Mouse (Mus musculus) bone marrow, adult 2 months (tissue): ENCODE results near the gene Dnah7a. TPM values are rescaled to one million over a fixed set of nuclear protein-coding genes. Genes with fewer than 3 reads are reported as not detected.
"Not testable (repeated sequence)": the region's sequence is repeated elsewhere in the genome, so short reads cannot be mapped to it uniquely, and the experiment has no call there.

Source experiments
- H3K27ac ChIP-seq: fragments of 200-500 bp; 2 replicates; pipeline ENCODE4 v1.5.1; 2012; ENCODE audit warnings: low read depth, mild to moderate bottlenecking, control low read depth, inconsistent platforms, low read length; ENCODE audit not compliant: control insufficient read depth, poor library complexity, insufficient read depth
- H3K4me1 ChIP-seq: fragments of 200-500 bp; 2 replicates; pipeline ENCODE4 v1.6.1; 2011; ENCODE audit warnings: low read length; ENCODE audit not compliant: control insufficient read depth, insufficient read depth
- H3K4me3 ChIP-seq: fragments of 200-500 bp; replicated peaks from 2 replicates; pipeline ENCODE3; 2011; ENCODE audit warnings: mild to moderate bottlenecking, low read depth, low read length, control low read depth; ENCODE audit not compliant: control insufficient read depth
- CTCF ChIP-seq: fragments of 200-500 bp; IDR thresholded peaks from 2 replicates; pipeline ENCODE4 v1.5.1; 2011; ENCODE audit warnings: low read length, control low read depth; ENCODE audit not compliant: control insufficient read depth, insufficient read depth
- POLR2A ChIP-seq: fragments of 200-500 bp; IDR thresholded peaks from 2 replicates; pipeline ENCODE4 v1.6.1; 2011; ENCODE audit warnings: low read depth, mild to moderate bottlenecking, control low read depth, low read length, borderline replicate concordance; ENCODE audit not compliant: control insufficient read depth
- WGBS: fragments of 180-500 bp; shearing (Covaris S2); methylation state at CpG from one replicate; pipeline ENCODE4 v1.1.7; 2018; 5-methylcytosine and 5-hydroxymethylcytosine counted together
- polyA plus RNA-seq: library from polyadenylated mRNA; stranded (reverse); fragments of >200 nt; gene quantifications from 2 replicates; pipeline ENCODE4 v1.2.4, GENCODE M21; 2011; ENCODE audit warnings: low replicate concordance; ENCODE audit not compliant: missing spikeins, insufficient read depth, insufficient read length

The Dnah7a gene
- polyA plus RNA-seq, 1 experiment: 0.25 TPM

GRCm38 (mm10) chr1:53405803-53406325, 300.7 kb downstream of the Dnah7a start:
- Histone ChIP-seq H3K4me3 (no peak overlapping the region), H3K27ac (no peak overlapping the region), H3K4me1 (no peaks in the 10 kb centered on the region)
- WGBS: 45% methylated on average over 3 of the region's 3 CpGs
- no peak for TF ChIP-seq POLR2A

DNA sequence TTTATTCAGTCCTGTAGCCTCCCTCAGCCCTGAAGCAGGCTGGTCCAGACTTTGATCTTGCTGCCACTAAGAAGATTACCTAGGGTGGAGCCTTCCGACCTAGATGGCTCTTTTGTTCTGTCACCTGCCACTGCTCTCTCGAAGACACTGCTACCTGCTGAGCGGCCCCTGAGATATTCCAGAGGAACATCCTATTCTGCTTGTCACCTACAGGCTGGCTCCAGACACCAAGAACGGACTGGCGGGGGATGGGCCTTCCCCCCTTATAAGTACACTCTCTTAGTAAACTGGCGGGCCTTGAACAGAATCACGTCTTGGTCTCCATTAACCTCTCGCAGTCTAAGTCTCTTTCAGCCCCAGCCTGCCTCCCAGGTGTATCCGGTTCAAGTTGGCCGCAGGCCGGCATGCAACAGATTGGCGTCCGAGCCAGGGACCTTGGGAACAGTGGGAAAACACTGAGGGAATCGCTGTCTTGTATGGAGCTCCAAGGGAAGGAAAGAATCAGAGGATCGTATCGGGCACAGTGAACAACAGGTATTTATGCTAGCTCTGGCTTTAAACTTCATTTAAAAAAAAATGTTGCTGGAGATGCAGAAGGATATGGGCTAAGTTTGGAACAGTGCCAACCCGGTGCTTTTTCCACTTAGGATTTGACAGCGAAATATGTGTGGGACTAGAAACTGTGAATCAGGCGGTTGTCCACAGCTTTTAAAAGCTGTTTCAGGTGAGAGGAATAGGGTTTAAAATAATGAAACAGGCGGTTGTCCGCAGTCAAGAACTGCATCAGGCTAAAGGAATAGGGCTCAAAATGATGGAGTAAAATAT, 312.4 kb downstream of the Dnah7a start:
- H3K4me3 ChIP-seq, H3K4me1 ChIP-seq, H3K27ac ChIP-seq: not testable (repeated sequence)
- WGBS: 61% methylated on average over 21 of the region's 21 CpGs

DNA sequence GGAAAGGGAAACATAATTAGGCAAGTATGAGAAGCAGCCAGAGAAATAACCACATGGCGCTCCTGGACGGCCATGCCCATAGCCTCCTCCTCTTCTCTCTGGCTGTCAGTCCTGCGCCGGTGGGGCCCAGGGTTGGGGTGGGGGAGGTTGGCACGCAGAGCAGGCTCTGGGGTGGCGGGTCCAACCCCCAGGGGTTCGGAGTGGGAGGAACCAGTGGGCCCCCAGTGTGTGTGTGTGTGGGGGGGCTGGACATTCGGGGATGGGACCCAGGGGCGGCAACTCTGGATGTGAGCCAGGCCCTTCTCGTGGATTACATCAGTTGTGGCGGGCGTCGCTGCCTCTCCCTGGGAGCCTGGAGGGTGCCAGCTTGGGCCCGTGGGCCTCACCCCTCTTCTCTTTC, 317.8 kb downstream of the Dnah7a start:
- Histone ChIP-seq H3K27ac (no peak overlapping the region), H3K4me3 (no peak overlapping the region), H3K4me1 (no peaks in the 10 kb centered on the region)
- TF ChIP-seq CTCF (no peak), POLR2A (no peak)
- WGBS: 84% methylated on average over 14 of the region's 14 CpGs

DNA sequence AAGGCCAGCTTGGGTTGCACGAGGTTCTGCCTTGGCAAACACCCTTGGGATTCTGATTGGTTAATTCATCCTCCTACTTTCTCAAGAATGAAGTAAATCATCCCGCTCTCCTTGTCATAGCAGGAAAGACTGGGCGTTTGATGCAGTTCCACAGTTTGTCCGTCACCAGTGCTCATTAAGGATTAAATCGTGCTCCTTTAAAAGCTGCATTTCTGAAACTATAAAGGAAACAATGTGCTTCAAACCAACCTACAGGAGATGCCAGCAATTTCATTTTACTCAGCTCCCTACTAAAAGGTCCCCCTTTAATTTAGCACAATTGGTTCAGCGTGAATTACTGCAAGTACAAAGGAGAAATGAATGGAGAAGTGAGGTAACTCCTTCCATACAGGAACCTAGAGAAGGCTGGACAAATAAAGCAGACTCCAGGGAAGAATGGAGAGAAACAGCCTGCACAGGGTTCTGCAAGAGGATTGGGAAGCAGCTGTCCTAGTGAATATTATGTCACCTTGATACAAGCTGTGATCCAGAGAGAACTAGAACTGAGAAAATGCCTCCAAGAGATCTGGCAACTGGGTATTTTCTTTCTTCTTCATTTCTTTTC, 322.4 kb downstream of the Dnah7a start:
- Histone ChIP-seq H3K4me3 (no peak overlapping the region), H3K27ac (no peak overlapping the region), H3K4me1 (no peaks in the 10 kb centered on the region)
- TF ChIP-seq POLR2A: no peak
- TF ChIP-seq CTCF: no peak
- 83% methylated on average over 6 of the region's 6 CpGs for WGBS

GRCm38 (mm10) chr1:53377731-53378130, 328.9 kb downstream of the Dnah7a start:
- no peak overlapping the region for H3K27ac ChIP-seq
- 49% methylated on average over 3 of the region's 3 CpGs for WGBS
- no peak overlapping the region for H3K4me3 ChIP-seq
- TF ChIP-seq POLR2A: no peak
- no peak for TF ChIP-seq CTCF
- no peaks in the 10 kb centered on the region for H3K4me1 ChIP-seq

- not testable (repeated sequence) for H3K4me3 ChIP-seq
- 71% methylated on average over 2 of the region's 2 CpGs for WGBS
Observed at GRCm38 (mm10) chr1:53375965-53376364, 330.6 kb downstream of the Dnah7a start.

GRCm38 (mm10) chr1:53358988-53359387, 347.6 kb downstream of the Dnah7a start:
- TF ChIP-seq CTCF (no peak), POLR2A (no peak)
- Histone ChIP-seq H3K4me1 (no peaks in the 10 kb centered on the region), H3K27ac (no peak overlapping the region), H3K4me3 (no peak overlapping the region)

More at GRCm38 (mm10) chr1:53375965-53376364, 330.6 kb downstream of the Dnah7a start:
- not testable (repeated sequence) for H3K4me1 ChIP-seq, H3K27ac ChIP-seq

- Histone ChIP-seq H3K4me3 (peak within 1 kb of the TSS; percentile 75), H3K4me1 (no peaks in the 10 kb centered on the region; the same call in 1 of the 2 replicates), H3K27ac (peak within 1 kb of the TSS; percentile 89)
- WGBS: under 1% methylated on average over 44 of the region's 44 CpGs
- TF ChIP-seq POLR2A (peak; percentile 82; the same call in 1 of the 2 replicates), CTCF (no peak)
Observed at GRCm38 (mm10) chr1:53352327-53353261, 354.0 kb downstream of the Dnah7a start, which contains the start of the genes Asdurf, Gm28551 and Asnsd1. TSS of gene Asdurf (minus strand) at chr1:53352619. TSS of gene Gm28551 (minus strand) at chr1:53352667. TSS of gene Asnsd1 (minus strand) at chr1:53352752.

Other genes starting within 250 kb of the Dnah7a start
- 19.9 and 33.1 TPM in 2 replicates for gene Stk17b, start 78.4 kb upstream of the Dnah7a start, polyA plus RNA-seq